Comparison of ENCODE assay signal across 9 mouse cellular contexts in genomic region chr5:106417210-106417609, GRCm38 (mm10). TPM values are rescaled to one million over a fixed set of nuclear protein-coding genes. Genes with fewer than 3 reads are reported as not detected.
DNase-seq lines count a peak whose midpoint lies in the region; ATAC-seq and TF ChIP-seq lines count a peak whose summit lies in the region.
"Had no signal": no experiment of that assay in that cellular context is flagged by ENCODE, and none has a peak within 500 bp of the region (broad histone marks: within the 10 kb centered on the region; RNA-seq: fewer than 3 reads in every experiment).

No protein-coding gene starts in this region.

- no peak overlapping the region for H3K4me3 ChIP-seq in heart, postnatal 0 days (ENCODE audit: low read depth, low read length)
- no peak overlapping the region for H3K4me3 ChIP-seq in heart, embryonic 10.5 days
- H3K4me3 ChIP-seq: heart, embryonic 15.5 days had no signal

- intact Hi-C loops in heart, postnatal 25 days (cut with DNase I): no loop called here

- no peak for DNase-seq in heart, postnatal 0 days (ENCODE audit: low spot score)
- no peak for DNase-seq in heart, embryonic 10.5 days (ENCODE audit: low spot score)
- peak; percentile 22 for DNase-seq in right cerebral cortex, postnatal 14 days
- DNase-seq in right cerebral cortex, postnatal 36 days (ENCODE audit: low spot score in 2 of 2): no peak
- DNase-seq in embryo, embryonic 11 days: peak; percentile 65
- peak; percentile 77 for DNase-seq in testis, postnatal 14 days (ENCODE audit: low spot score)
- no peak for DNase-seq in heart, postnatal 25 days (ENCODE audit: low spot score)

- no peak overlapping the region for H3K27ac ChIP-seq in heart, postnatal 0 days (ENCODE audit: low read depth)
- H3K27ac ChIP-seq in heart, embryonic 10.5 days: no peak overlapping the region
- H3K27ac ChIP-seq: heart, embryonic 15.5 days had no signal

- TF ChIP-seq CTCF in heart, postnatal 0 days (IDR thresholded peaks at IDR 0.05; ENCODE audit: low read depth): peak; percentile 18; the same call in 1 of the 2 replicates

- H3K4me1 ChIP-seq in heart, postnatal 0 days (ENCODE audit: control insufficient read depth, insufficient read depth): no peaks in the 10 kb centered on the region
- H3K4me1 ChIP-seq in heart, embryonic 10.5 days: no peaks in the 10 kb centered on the region
- H3K4me1 ChIP-seq: heart, embryonic 15.5 days had no signal

- H3K9ac ChIP-seq in heart, postnatal 0 days (replicated peaks; ENCODE audit: low read depth, low read length): no peak overlapping the region
- H3K9ac ChIP-seq: heart, embryonic 15.5 days had no signal

- no peaks in the 10 kb centered on the region for H3K36me3 ChIP-seq in heart, postnatal 0 days (replicated peaks; ENCODE audit: control insufficient read depth, insufficient read depth, low read length)
- no peaks in the 10 kb centered on the region for H3K36me3 ChIP-seq in heart, embryonic 10.5 days
- H3K36me3 ChIP-seq: heart, embryonic 15.5 days had no signal

- TF ChIP-seq EP300 in heart, postnatal 0 days (IDR thresholded peaks at IDR 0.05; ENCODE audit: low read depth): no peak

- 28% methylated on average over 7 of the region's 7 CpGs for WGBS in heart, postnatal 0 days
- WGBS in heart, embryonic 10.5 days: 25% methylated on average over 7 of the region's 7 CpGs

- ATAC-seq in heart, postnatal 0 days (ENCODE audit: insufficient read depth, low read depth): no peak
- no peak for ATAC-seq in granulocyte monocyte progenitor cell, adult 5-6 weeks (replicated peaks; ENCODE audit: poor library complexity, severe bottlenecking)

- H3K4me2 ChIP-seq in heart, postnatal 0 days (ENCODE audit: low read depth, low read length): no peak overlapping the region
- H3K4me2 ChIP-seq: heart, embryonic 15.5 days had no signal

- H3K9me3 ChIP-seq in heart, postnatal 0 days (replicated peaks; ENCODE audit: control insufficient read depth, low read length): no peaks in the 10 kb centered on the region
- H3K9me3 ChIP-seq in heart, embryonic 10.5 days: no peaks in the 10 kb centered on the region
- H3K9me3 ChIP-seq: heart, embryonic 15.5 days had no signal

- no peaks in the 10 kb centered on the region for H3K27me3 ChIP-seq in heart, postnatal 0 days (ENCODE audit: control insufficient read depth, insufficient read depth, low read length)
- no peaks in the 10 kb centered on the region for H3K27me3 ChIP-seq in heart, embryonic 10.5 days (ENCODE audit: insufficient read depth, poor library complexity, severe bottlenecking)
- H3K27me3 ChIP-seq: heart, embryonic 15.5 days had no signal

RNA-seq across cellular contexts. Expression of gene Barhl2, which starts 40.8 kb away (rescaled TPM):
- total RNA-seq in heart, postnatal 0 days (2014; rRNA removed; ENCODE audit: low replicate concordance): not detected in 2 replicates
- polyA plus RNA-seq in heart, postnatal 0 days (2015; fragmentation: Nextera tagmentation; extraction: Ambion mirVana): not detected in 2 replicates
- polyA plus RNA-seq in heart, embryonic 10.5 days (2016; fragmentation: Nextera tagmentation; extraction: Ambion mirVana): not detected in 2 replicates
- total RNA-seq in granulocyte monocyte progenitor cell, adult 5-6 weeks (2014; fragmentation: Nextera tagmentation): not detected in 2 replicates
- not detected in 2 replicates for total RNA-seq in granulocyte monocyte progenitor cell, adult 5-6 weeks (2017)
- not detected for total RNA-seq in heart, postnatal 25 days (2021)
- polyA plus RNA-seq: heart, embryonic 15.5 days had no signal

Comparison
In these comparisons a context has a peak if more than half of its experiments do, and no peak if none do; other contexts are left out.
1. DNase-seq: peak in right cerebral cortex, postnatal 14 days (single experiment), embryo, embryonic 11 days (single experiment) and testis, postnatal 14 days (single experiment); none in heart, postnatal 0 days (single experiment), heart, embryonic 10.5 days (single experiment), right cerebral cortex, postnatal 36 days (0 of 2) and heart, postnatal 25 days (single experiment).